Comparison of ENCODE assay signal across 29 mouse cellular contexts in genomic region chr11:101999466-101999865, GRCm38 (mm10). TPM values are rescaled to one million over a fixed set of nuclear protein-coding genes. Genes with fewer than 3 reads are reported as not detected.
DNase-seq lines count a peak whose midpoint lies in the region; ATAC-seq and TF ChIP-seq lines count a peak whose summit lies in the region.
"Had no signal": no experiment of that assay in that cellular context is flagged by ENCODE, and none has a peak within 500 bp of the region (broad histone marks: within the 10 kb centered on the region; RNA-seq: fewer than 3 reads in every experiment).

No protein-coding gene starts in this region.

- H3K36me3 ChIP-seq in limb, embryonic 13.5 days = peaks cover 24% of the 10 kb centered on the region
- peaks cover 47% of the 10 kb centered on the region for H3K36me3 ChIP-seq in limb, embryonic 10.5 days
- no peaks in the 10 kb centered on the region for H3K36me3 ChIP-seq in limb, embryonic 14.5 days (ENCODE audit: control insufficient read depth, insufficient read depth, low read length)

- peak; percentile 61 for DNase-seq in gastrocnemius, adult 2 months
- no peak for DNase-seq in gastrocnemius, postnatal 10 days
- no peak for DNase-seq in limb, embryonic 10.5 days (ENCODE audit: low spot score)
- DNase-seq in embryo, embryonic 11 days = peak; percentile 26
- peak; percentile 30 for DNase-seq in limb, embryonic 14.5 days (ENCODE audit: low spot score)
- no peak for DNase-seq in cerebellum, adult 8-10 months
- DNase-seq: adrenal gland, postnatal 36 days; cerebellum, adult 11-12 months; forebrain, postnatal 0 days; lung, embryonic 14.5 days; lung, postnatal 4 days had no signal

- intact Hi-C loops in gastrocnemius, adult 2 months (cut with DNase I) = no loop called here

- H3K4me3 ChIP-seq in gastrocnemius, adult 2 months = peak overlapping the region; percentile 21
- no peak overlapping the region for H3K4me3 ChIP-seq in limb, embryonic 13.5 days
- H3K4me3 ChIP-seq in limb, embryonic 10.5 days = no peak overlapping the region
- H3K4me3 ChIP-seq in limb, embryonic 14.5 days (replicated peaks; ENCODE audit: low read length) = no peak overlapping the region
- H3K4me3 ChIP-seq: embryonic facial prominence, embryonic 12.5 days; kidney, embryonic 15.5 days; midbrain, embryonic 10.5 days had no signal

- peak overlapping the region; percentile 86 for H3K27ac ChIP-seq in gastrocnemius, adult 2 months
- 0 out of 2 replicates have a peak overlapping the region, but pooled peaks have one; percentile 39 for H3K27ac ChIP-seq in limb, embryonic 13.5 days
- H3K27ac ChIP-seq in limb, embryonic 10.5 days = no peak overlapping the region
- no peak overlapping the region for H3K27ac ChIP-seq in limb, embryonic 14.5 days (replicated peaks; ENCODE audit: low read depth, low read length)
- H3K27ac ChIP-seq: embryonic facial prominence, embryonic 12.5 days; kidney, embryonic 15.5 days; midbrain, embryonic 10.5 days had no signal

- TF ChIP-seq POLR2A in limb, embryonic 14.5 days (IDR thresholded peaks at IDR 0.05; ENCODE audit: borderline replicate concordance, extremely low read depth, insufficient read depth, insufficient read length) = no peak

- H3K9ac ChIP-seq in limb, embryonic 13.5 days = no peak overlapping the region
- H3K9ac ChIP-seq in limb, embryonic 14.5 days (ENCODE audit: low read depth, low read length, severe bottlenecking) = no peak overlapping the region
- H3K9ac ChIP-seq: embryonic facial prominence, embryonic 12.5 days; forebrain, postnatal 0 days; kidney, embryonic 15.5 days; lung, embryonic 14.5 days had no signal

- no peaks in the 10 kb centered on the region for H3K27me3 ChIP-seq in limb, embryonic 13.5 days
- H3K27me3 ChIP-seq in limb, embryonic 10.5 days (ENCODE audit: low read depth, poor library complexity, severe bottlenecking) = no peaks in the 10 kb centered on the region
- no peaks in the 10 kb centered on the region for H3K27me3 ChIP-seq in limb, embryonic 14.5 days (ENCODE audit: control insufficient read depth, insufficient read depth, low read length)
- H3K27me3 ChIP-seq: embryonic facial prominence, embryonic 12.5 days; kidney, embryonic 15.5 days had no signal

- ATAC-seq in limb, embryonic 13.5 days (ENCODE audit: low FRiP score, low read depth) = 0 out of 2 replicates have a peak, but pooled peaks have one; percentile 15
- ATAC-seq in limb, embryonic 14.5 days (ENCODE audit: low FRiP score, low read depth) = peak; percentile 60; the same call in 1 of the 2 replicates
- ATAC-seq: forebrain, postnatal 0 days; inflammation-experienced regulatory T-cells, adult 6 months had no signal

- no peak overlapping the region for H3K4me2 ChIP-seq in limb, embryonic 13.5 days (replicated peaks)
- H3K4me2 ChIP-seq in limb, embryonic 14.5 days (replicated peaks; ENCODE audit: low read depth, low read length, severe bottlenecking) = no peak overlapping the region
- H3K4me2 ChIP-seq: embryonic facial prominence, embryonic 12.5 days; kidney, embryonic 15.5 days; liver, embryonic 11.5 days; lung, embryonic 14.5 days had no signal

- H3K4me1 ChIP-seq in limb, embryonic 13.5 days = no peaks in the 10 kb centered on the region
- peaks cover 2% of the 10 kb centered on the region; the same call in 1 of the 2 replicates for H3K4me1 ChIP-seq in limb, embryonic 10.5 days
- H3K4me1 ChIP-seq in limb, embryonic 14.5 days (ENCODE audit: control insufficient read depth, insufficient read depth, low read length) = no peaks in the 10 kb centered on the region
- H3K4me1 ChIP-seq: embryonic facial prominence, embryonic 12.5 days had no signal

- WGBS in limb, embryonic 13.5 days = 54% methylated on average over 4 of the region's 4 CpGs
- 72% methylated on average over 4 of the region's 4 CpGs for WGBS in limb, embryonic 10.5 days
- WGBS in limb, embryonic 14.5 days = 54% methylated on average over 4 of the region's 4 CpGs

- H3K9me3 ChIP-seq in limb, embryonic 13.5 days = no peaks in the 10 kb centered on the region
- H3K9me3 ChIP-seq in limb, embryonic 10.5 days (replicated peaks) = no peaks in the 10 kb centered on the region
- H3K9me3 ChIP-seq in limb, embryonic 14.5 days (ENCODE audit: control insufficient read depth, low read length) = no peaks in the 10 kb centered on the region
- H3K9me3 ChIP-seq: embryonic facial prominence, embryonic 12.5 days; kidney, embryonic 15.5 days had no signal

- TF ChIP-seq CTCF in gastrocnemius, adult 2 months (IDR thresholded peaks at IDR 0.05) = no peak

RNA-seq across cellular contexts. Expression of gene Dusp3, which starts 12.7 kb away (rescaled TPM):
- total RNA-seq in gastrocnemius, adult 2 months (2021) = 100 to 1,000 TPM; 123 to 129 TPM
- 100 to 1,000 TPM; 122 to 136 TPM for total RNA-seq in gastrocnemius, postnatal 10 days (2021)
- 18.6 and 19.4 TPM in 2 replicates for polyA plus RNA-seq in limb, embryonic 13.5 days (2015; fragmentation: Nextera tagmentation; extraction: Ambion mirVana)
- polyA plus RNA-seq in limb, embryonic 10.5 days (2016; fragmentation: Nextera tagmentation; extraction: Ambion mirVana) = 9.2 TPM in 2 replicates
- 20.1 and 21.1 TPM in 2 replicates for polyA plus RNA-seq in limb, embryonic 14.5 days (2012; rRNA removed)
- 23.4 and 23.6 TPM in 2 replicates for polyA plus RNA-seq in limb, embryonic 14.5 days (2014; fragmentation: Nextera tagmentation; extraction: Ambion mirVana)

RNA-seq across cellular contexts. Expression of gene Cfap97d1, which starts 15.4 kb away (rescaled TPM):
- not detected for total RNA-seq in gastrocnemius, adult 2 months (2021)
- not detected for total RNA-seq in gastrocnemius, postnatal 10 days (2021)
- polyA plus RNA-seq in limb, embryonic 13.5 days (2015; fragmentation: Nextera tagmentation; extraction: Ambion mirVana) = not detected in 2 replicates
- not detected in 2 replicates for polyA plus RNA-seq in limb, embryonic 10.5 days (2016; fragmentation: Nextera tagmentation; extraction: Ambion mirVana)
- polyA plus RNA-seq in limb, embryonic 14.5 days (2012; rRNA removed) = not detected in 2 replicates
- polyA plus RNA-seq in limb, embryonic 14.5 days (2014; fragmentation: Nextera tagmentation; extraction: Ambion mirVana) = not detected in 2 replicates
- total RNA-seq: adrenal gland, postnatal 36 days; forebrain, postnatal 0 days; heart, adult 8-10 months; hematopoietic stem cell, adult 5-6 weeks; left cerebral cortex, postnatal 25 days had no signal
- polyA plus RNA-seq: C2C12; embryonic facial prominence, embryonic 12.5 days; forebrain, postnatal 0 days; heart, embryonic 16.5 days; inflammation-experienced regulatory T-cells, adult 6 months; kidney, embryonic 15.5 days; large intestine, adult 2 months; liver, embryonic 11.5 days; lung, embryonic 14.5 days; midbrain, embryonic 10.5 days; neural tube, embryonic 14.5 days; spleen, adult 2 months; stomach, embryonic 14.5 days; thymus, postnatal 0 days; urinary bladder, adult 2 months had no signal

RNA-seq across cellular contexts. Expression of gene Mpp3, which starts 28.8 kb away (rescaled TPM):
- 10 to 100 TPM; 19.4 to 34.7 TPM for total RNA-seq in gastrocnemius, adult 2 months (2021)
- total RNA-seq in gastrocnemius, postnatal 10 days (2021) = 10 to 100 TPM; 76.8 to 83.7 TPM
- polyA plus RNA-seq in limb, embryonic 13.5 days (2015; fragmentation: Nextera tagmentation; extraction: Ambion mirVana) = 10.0 and 10.2 TPM in 2 replicates
- polyA plus RNA-seq in limb, embryonic 10.5 days (2016; fragmentation: Nextera tagmentation; extraction: Ambion mirVana) = 17.7 and 18.4 TPM in 2 replicates
- polyA plus RNA-seq in limb, embryonic 14.5 days (2012; rRNA removed) = 15.7 and 17.8 TPM in 2 replicates
- polyA plus RNA-seq in limb, embryonic 14.5 days (2014; fragmentation: Nextera tagmentation; extraction: Ambion mirVana) = 4.9 and 5.2 TPM in 2 replicates
- total RNA-seq: monocyte, adult 5-6 weeks had no signal

RNA-seq across cellular contexts. Expression of gene Sost, which starts 32.7 kb away (rescaled TPM):
- not detected for total RNA-seq in gastrocnemius, adult 2 months (2021)
- total RNA-seq in gastrocnemius, postnatal 10 days (2021) = under 1 TPM in 1 of 2 experiments, not detected in 1; 0.41 TPM
- polyA plus RNA-seq in limb, embryonic 13.5 days (2015; fragmentation: Nextera tagmentation; extraction: Ambion mirVana) = 0.38 TPM in 2 replicates
- polyA plus RNA-seq in limb, embryonic 10.5 days (2016; fragmentation: Nextera tagmentation; extraction: Ambion mirVana) = 1.6 and 1.9 TPM in 2 replicates
- polyA plus RNA-seq in limb, embryonic 14.5 days (2012; rRNA removed) = 0.82 and 0.88 TPM in 2 replicates
- polyA plus RNA-seq in limb, embryonic 14.5 days (2014; fragmentation: Nextera tagmentation; extraction: Ambion mirVana) = not detected in 2 replicates
- total RNA-seq: adrenal gland, postnatal 36 days; forebrain, postnatal 0 days; hematopoietic stem cell, adult 5-6 weeks; left cerebral cortex, postnatal 25 days; monocyte, adult 5-6 weeks had no signal
- polyA plus RNA-seq: forebrain, postnatal 0 days; inflammation-experienced regulatory T-cells, adult 6 months; large intestine, adult 2 months; liver, embryonic 11.5 days; lung, embryonic 14.5 days; neural tube, embryonic 14.5 days; stomach, embryonic 14.5 days had no signal

RNA-seq across cellular contexts. Expression of gene Cd300lg, which starts 41.8 kb away (rescaled TPM):
- total RNA-seq in gastrocnemius, adult 2 months (2021) = 10 to 100 TPM; 17.6 to 18.9 TPM
- 10 to 100 TPM; 18.0 to 20.4 TPM for total RNA-seq in gastrocnemius, postnatal 10 days (2021)
- polyA plus RNA-seq in limb, embryonic 13.5 days (2015; fragmentation: Nextera tagmentation; extraction: Ambion mirVana) = 0.49 and 0.78 TPM in 2 replicates
- polyA plus RNA-seq in limb, embryonic 10.5 days (2016; fragmentation: Nextera tagmentation; extraction: Ambion mirVana) = 0.38 and 0.45 TPM in 2 replicates
- 1.0 and 2.1 TPM in 2 replicates for polyA plus RNA-seq in limb, embryonic 14.5 days (2012; rRNA removed)
- polyA plus RNA-seq in limb, embryonic 14.5 days (2014; fragmentation: Nextera tagmentation; extraction: Ambion mirVana) = 0.81 and 0.87 TPM in 2 replicates
- total RNA-seq: hematopoietic stem cell, adult 5-6 weeks; left cerebral cortex, postnatal 25 days had no signal
- polyA plus RNA-seq: C2C12 had no signal

Comparison
In these comparisons a context has a peak if more than half of its experiments do, and no peak if none do; other contexts are left out.
1. DNase-seq: peak in gastrocnemius, adult 2 months (single experiment), embryo, embryonic 11 days (single experiment) and limb, embryonic 14.5 days (single experiment); none in gastrocnemius, postnatal 10 days (single experiment), limb, embryonic 10.5 days (single experiment) and cerebellum, adult 8-10 months (single experiment).
2. H3K27ac ChIP-seq: peak in gastrocnemius, adult 2 months (single experiment) and limb, embryonic 13.5 days (single experiment); none in limb, embryonic 10.5 days (single experiment) and limb, embryonic 14.5 days (single experiment).